Mouse (Mus musculus): ENCODE data around the gene Atp2c1.

- TF ChIP-seq CTCF (IDR thresholded peaks at IDR 0.05; ENCODE audit: low read depth, low read length), result no peak
- no peak for TF ChIP-seq POLR2A (IDR thresholded peaks at IDR 0.05; ENCODE audit: insufficient read depth, low read length)
- no peak for TF ChIP-seq EP300 (IDR thresholded peaks at IDR 0.05; ENCODE audit: insufficient read depth, low read depth, low read length)
Measured at GRCm38 (mm10) chr9:105544013-105544750, 17.1 kb upstream of the Atp2c1 start.
